Mouse (Mus musculus) CH12.LX (cell line): ENCODE measurements around the gene Ackr4. TPM values are rescaled to one million over a fixed set of nuclear protein-coding genes. Genes with fewer than 3 reads are reported as not detected.
A peak's percentile ranks its signal among the peaks of the same experiment; 100 is the strongest.

Source experiments
- DNase-seq: peaks from one replicate; pipeline ENCODE4 v3.0.0-alpha.2; 2013; ENCODE audit errors: extremely low read depth
- H3K27ac ChIP-seq: 2 replicates; pipeline ENCODE4 v1.5.1; 2012; ENCODE audit warnings: low read depth, mild to moderate bottlenecking, control low read depth, moderate library complexity; ENCODE audit not compliant: insufficient read depth
- H3K27me3 ChIP-seq: replicated peaks from 2 replicates; pipeline ENCODE3; 2012; ENCODE audit warnings: inconsistent platforms
- H3K36me3 ChIP-seq, 2 experiments: replicated peaks in 1 of 2; 2 replicates each; pipeline versions ENCODE3 to v1.6.1; 2012; ENCODE audit warnings: inconsistent platforms in 1 of 2, low read length in 1 of 2, mild to moderate bottlenecking in 1 of 2, mixed read lengths in 1 of 2, moderate library complexity in 1 of 2; ENCODE audit not compliant: control insufficient read depth in 1 of 2, insufficient read depth in 1 of 2
- H3K4me1 ChIP-seq, 2 experiments: 2 replicates each; pipeline ENCODE4 v1.6.1; 2012; ENCODE audit warnings: inconsistent platforms in 1 of 2, moderate library complexity in 1 of 2; ENCODE audit not compliant: insufficient read depth in 2 of 2, control insufficient read depth in 1 of 2
- H3K4me2 ChIP-seq: 2 replicates; pipeline ENCODE4 v1.6.1; 2012; ENCODE audit warnings: low read depth, mild to moderate bottlenecking, control low read depth; ENCODE audit not compliant: poor library complexity, insufficient read depth, severe bottlenecking
- H3K4me3 ChIP-seq, 3 experiments: fragments of 150-350 bp in 1 of 3; sonication (generic) in 1 of 3; replicated peaks in 1 of 3; 2 replicates each; pipeline versions ENCODE3 to v1.5.1; 2011 to 2012; ENCODE audit warnings: low read depth in 2 of 3, low read length in 2 of 3, mild to moderate bottlenecking in 2 of 3, moderate library complexity in 2 of 3, control low read depth in 1 of 3, improper control_type of control experiment in 1 of 3, inconsistent platforms in 1 of 3, mixed read lengths in 1 of 3; ENCODE audit not compliant: poor library complexity in 1 of 3
- H3K79me2 ChIP-seq: replicated peaks from 2 replicates; pipeline ENCODE4 v1.6.1; 2012; ENCODE audit warnings: mild to moderate bottlenecking, moderate library complexity; ENCODE audit not compliant: control insufficient read depth, poor library complexity, insufficient read depth, severe bottlenecking; ENCODE audit errors: extremely low read depth
- H3K9ac ChIP-seq: 2 replicates; pipeline ENCODE4 v1.6.1; 2012; ENCODE audit warnings: low read depth, mild to moderate bottlenecking, control low read depth, moderate library complexity; ENCODE audit not compliant: insufficient read depth
- H3K9me3 ChIP-seq: replicated peaks from 2 replicates; pipeline ENCODE3; 2012; ENCODE audit warnings: low read length, inconsistent platforms, mixed read lengths
- CHD1 ChIP-seq: IDR thresholded peaks from 2 replicates; pipeline ENCODE4 v1.6.1; 2012; ENCODE audit warnings: low read depth, low read length, improper control_type of control experiment, inconsistent platforms
- CHD2 ChIP-seq: IDR thresholded peaks from 2 replicates; pipeline ENCODE4 v1.6.1; 2011; ENCODE audit warnings: low read length, improper control_type of control experiment
- CTCF ChIP-seq, 2 experiments: IDR thresholded peaks in 1 of 2; conservative IDR thresholded peaks in 1 of 2; 2 replicates each; pipeline ENCODE4 v1.5.1; 2011 to 2012; ENCODE audit warnings: low read depth in 2 of 2, low read length in 2 of 2, improper control_type of control experiment in 1 of 2, inconsistent platforms in 1 of 2, mild to moderate bottlenecking in 1 of 2, moderate library complexity in 1 of 2
- ETS1 ChIP-seq: conservative IDR thresholded peaks from 2 replicates; pipeline ENCODE4 v1.6.1; 2012; ENCODE audit warnings: low read depth, mild to moderate bottlenecking, inconsistent platforms, low read length, improper control_type of control experiment, moderate library complexity
- KAT2A ChIP-seq: IDR thresholded peaks from 2 replicates; pipeline ENCODE4 v1.6.1; 2012; ENCODE audit warnings: low read length, improper control_type of control experiment, inconsistent platforms; ENCODE audit not compliant: insufficient replicate concordance
- MAFK ChIP-seq: IDR thresholded peaks from 2 replicates; pipeline ENCODE4 v1.6.1; 2011; ENCODE audit warnings: low read length, improper control_type of control experiment; ENCODE audit not compliant: insufficient replicate concordance
- MAZ ChIP-seq: IDR thresholded peaks from 2 replicates; pipeline ENCODE4 v1.6.1; 2012; ENCODE audit warnings: low read depth, mild to moderate bottlenecking, inconsistent platforms, low read length, improper control_type of control experiment, moderate library complexity
- MXI1 ChIP-seq: IDR thresholded peaks from 2 replicates; pipeline ENCODE4 v1.6.1; 2011; ENCODE audit warnings: mild to moderate bottlenecking, low read depth, low read length, improper control_type of control experiment
- NRF1 ChIP-seq: IDR thresholded peaks from 2 replicates; pipeline ENCODE4 v1.6.1; 2014; ENCODE audit warnings: low read depth, mild to moderate bottlenecking, inconsistent platforms, low read length, improper control_type of control experiment, moderate library complexity
- POLR2AphosphoS2 ChIP-seq: IDR thresholded peaks from 2 replicates; pipeline ENCODE4 v1.6.1; 2011; ENCODE audit warnings: low read depth, low read length, improper control_type of control experiment
- RAD21 ChIP-seq: IDR thresholded peaks from 2 replicates; pipeline ENCODE4 v1.6.1; 2011; ENCODE audit warnings: low read depth, mild to moderate bottlenecking, low read length, improper control_type of control experiment, moderate library complexity
- SIN3A ChIP-seq: IDR thresholded peaks from 2 replicates; pipeline ENCODE4 v1.6.1; 2012; ENCODE audit warnings: low read length, improper control_type of control experiment, inconsistent platforms
- TBP ChIP-seq: conservative IDR thresholded peaks from 2 replicates; pipeline ENCODE4 v1.6.1; 2011; ENCODE audit warnings: low read depth, low read length, improper control_type of control experiment
- USF2 ChIP-seq: conservative IDR thresholded peaks from 2 replicates; pipeline ENCODE4 v1.6.1; 2011; ENCODE audit warnings: low read depth, low read length, improper control_type of control experiment
- ZC3H11A ChIP-seq: IDR thresholded peaks from 2 replicates; pipeline ENCODE4 v1.6.1; 2012; ENCODE audit warnings: low read depth, mild to moderate bottlenecking, inconsistent platforms, low read length, improper control_type of control experiment
- ZNF384 ChIP-seq: IDR thresholded peaks from 2 replicates; pipeline ENCODE4 v1.6.1; 2012; ENCODE audit warnings: low read depth, low read length, improper control_type of control experiment, inconsistent platforms
- dilution Hi-C: fragments of 300-500 bp; cut with MboI; formaldehyde crosslinking; loops from 2 replicates; pipeline ENCODE4 v1.14.3; 2020; ENCODE audit warnings: low sequenced_read_pairs; ENCODE audit not compliant: extremely low pct_unique_long_range_greater_than_20kb, extremely low pct_ligation_motif_present
- in situ Hi-C: fragments of 300-500 bp; cut with MboI; formaldehyde crosslinking; loops from 3 replicates; pipeline ENCODE4 v1.14.3; 2019; ENCODE audit warnings: low sequenced_read_pairs, low pct_ligation_motif_present, low pct_unique_long_range_greater_than_20kb, mixed read lengths
- polyA plus RNA-seq: library from polyadenylated mRNA; unstranded; fragments of >175 nt; gene quantifications from 2 replicates; pipeline ENCODE4 v1.2.1, GENCODE M21; 2012; ENCODE audit warnings: low read depth; ENCODE audit not compliant: insufficient read length
- total RNA-seq, 2 experiments: library from RNA; depleted of rRNA; stranded (reverse); fragments of 300-350 nt in 1 of 2; fragments of >200 nt in 1 of 2; gene quantifications; 2 replicates each; pipeline ENCODE4 v1.2.3; 2012 to 2014

Gene Ackr4
- total and polyA plus RNA-seq, 3 experiments, result 0.17 to 0.39 (median 0.33) TPM

DNA sequence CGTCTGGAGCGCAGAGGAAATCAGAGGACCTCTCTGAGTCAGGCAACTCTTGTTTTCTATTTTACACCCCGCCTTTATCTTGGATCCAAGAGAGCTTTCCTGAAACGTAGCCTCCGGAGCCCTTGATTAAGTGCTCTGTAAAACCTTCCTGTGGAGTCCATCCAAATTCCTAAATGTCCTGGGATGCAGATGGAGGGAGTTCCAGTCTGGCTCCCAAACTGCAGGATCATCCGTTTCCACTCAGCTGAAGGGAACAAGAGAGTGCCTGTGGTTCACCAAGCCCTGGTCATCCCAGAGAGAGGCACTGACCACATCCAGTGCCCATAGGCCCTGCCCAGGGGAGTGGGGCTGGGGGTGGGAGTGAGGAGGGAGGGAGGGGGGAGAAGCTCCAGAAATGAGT is 24.4 kb downstream of the Ackr4 start:
- Histone ChIP-seq H3K36me3 (peaks cover 0 to 8% of the 10 kb centered on the region in 2 experiments), H3K4me1 (peaks cover 17 to 73% of the 10 kb centered on the region in 2 experiments), H3K79me2 (no peaks in the 10 kb centered on the region), H3K4me2 (no peak overlapping the region), H3K4me3 (no peak overlapping the region), H3K9me3 (no peaks in the 10 kb centered on the region), H3K27me3 (no peaks in the 10 kb centered on the region), H3K27ac (no peak overlapping the region), H3K9ac (no peak overlapping the region)
- DNase-seq, result no peak
- dilution Hi-C loops (no loop called here), in situ Hi-C loops (no loop called here)
- TF ChIP-seq MAZ (no peak), CHD1 (no peak), MXI1 (no peak), CHD2 (no peak), ZC3H11A (no peak), NRF1 (no peak), CTCF (conservative IDR thresholded peaks at IDR 0.05 in 1 of 2, IDR thresholded peaks at IDR 0.05 in 1 of 2; ENCODE audit: low read depth in 2 of 2, low read length in 2 of 2) (no peak)

DNA sequence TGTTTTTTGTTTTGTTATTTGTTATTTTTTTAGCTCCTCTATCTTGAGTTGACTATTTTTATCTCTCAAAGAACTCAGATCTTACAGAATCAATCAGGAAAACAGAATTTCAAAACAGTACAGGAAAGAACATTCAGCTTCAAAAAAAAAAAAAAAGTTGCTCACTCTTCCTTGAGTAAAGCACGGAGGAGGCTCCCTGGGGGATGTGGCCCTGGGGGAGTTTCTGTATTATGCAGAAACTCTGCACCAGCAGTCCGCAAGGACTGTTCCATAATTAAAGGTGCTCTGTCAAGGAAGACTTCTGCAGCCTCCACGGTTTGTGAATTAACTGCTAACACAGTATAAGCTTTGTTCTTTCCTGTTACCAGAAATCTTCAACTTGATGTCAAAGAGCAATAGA is 25.3 kb downstream of the Ackr4 start:
- in situ Hi-C loops (no loop called here), dilution Hi-C loops (no loop called here)
- H3K27ac ChIP-seq, result no peak overlapping the region
- no peaks in the 10 kb centered on the region for H3K9me3 ChIP-seq
- no peak overlapping the region for H3K4me3 ChIP-seq
- H3K36me3 ChIP-seq, result peaks cover 0 to 11% of the 10 kb centered on the region in 2 experiments
- peak; percentile 65 for DNase-seq
- 0 out of 2 replicates have a peak overlapping the region, but pooled peaks have one; percentile 42 for H3K4me2 ChIP-seq
- no peaks in the 10 kb centered on the region for H3K79me2 ChIP-seq
- H3K9ac ChIP-seq, result no peak overlapping the region
- H3K4me1 ChIP-seq, result peaks cover 17 to 81% of the 10 kb centered on the region in 2 experiments
- TF ChIP-seq SIN3A, result 0 out of 2 replicates have a peak, but pooled peaks have one; percentile 17
- no peak for TF ChIP-seq CHD1
- TF ChIP-seq USF2, result no peak
- no peak for TF ChIP-seq MAFK
- no peak for TF ChIP-seq RAD21
- no peak for TF ChIP-seq KAT2A
- TF ChIP-seq POLR2AphosphoS2, result no peak
- no peak for TF ChIP-seq TBP
- 0 out of 2 replicates have a peak, but pooled peaks have one; percentile 26 for TF ChIP-seq ETS1
- TF ChIP-seq ZNF384, result peak; percentile 90
- H3K27me3 ChIP-seq, result no peaks in the 10 kb centered on the region
